Mouse (Mus musculus): ENCODE results near the gene Cfap61. TPM values are rescaled to one million over a fixed set of nuclear protein-coding genes. Genes with fewer than 3 reads are reported as not detected.

Cfap61 gene
- polyA plus RNA-seq, 1 experiment from 2014 or later: 2.7 TPM

DNA sequence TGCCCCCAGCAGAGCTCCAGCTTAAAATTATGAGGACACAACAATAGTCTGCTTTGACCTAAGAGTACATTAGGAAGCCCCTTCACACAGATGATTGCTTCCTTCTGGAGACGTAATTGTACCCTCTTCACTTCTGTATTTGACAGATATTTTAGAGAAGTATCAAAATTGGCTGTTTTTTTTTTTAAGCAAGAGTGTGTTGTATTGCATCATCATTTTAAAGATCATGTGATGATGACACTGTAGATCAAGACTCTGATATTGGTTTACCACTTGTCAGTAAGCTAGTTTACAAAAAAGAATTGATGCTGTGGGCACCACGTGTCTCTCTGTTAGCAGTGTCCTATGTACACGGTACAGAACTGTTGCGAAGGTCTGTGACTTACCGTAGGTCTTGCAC is 18.1 kb downstream of the Cfap61 start:
- Histone ChIP-seq H3K4me1 (peaks cover 19% of the 10 kb centered on the region; the same call in 1 of the 2 replicates), H3K4me3 (replicated peaks) (no peak overlapping the region), H3K27me3 (replicated peaks) (no peaks in the 10 kb centered on the region), H3K9ac (replicated peaks) (no peak overlapping the region), H3K9me3 (replicated peaks) (no peaks in the 10 kb centered on the region), H3K36me3 (no peaks in the 10 kb centered on the region), H3K27ac (replicated peaks) (no peak overlapping the region), H3K4me2 (no peak overlapping the region)
- no peak for ATAC-seq (ENCODE audit: low FRiP score)
- WGBS: 53% methylated on average over 5 of the region's 5 CpGs

DNA sequence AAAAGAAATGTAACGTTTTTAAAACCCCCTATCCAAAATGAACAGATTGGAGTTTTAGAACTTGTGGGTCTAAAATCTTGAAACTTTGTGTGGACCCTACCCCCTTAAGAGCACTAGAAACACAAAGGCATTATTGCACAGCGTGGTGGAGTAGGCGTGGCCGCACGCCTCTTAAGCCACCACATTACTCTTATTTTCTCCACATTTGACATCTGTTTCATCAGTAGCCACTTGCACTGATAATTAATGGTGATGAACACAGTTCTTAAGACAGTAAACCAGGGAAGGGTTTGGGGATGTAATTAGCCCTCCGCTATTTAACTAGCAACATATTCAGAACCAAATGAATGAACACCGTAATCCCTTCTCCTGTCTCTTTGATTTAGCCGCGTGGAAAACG is 21.3 kb downstream of the Cfap61 start:
- no peaks in the 10 kb centered on the region for H3K4me1 ChIP-seq
- no peaks in the 10 kb centered on the region for H3K9me3 ChIP-seq (replicated peaks)
- no peak overlapping the region for H3K4me3 ChIP-seq (replicated peaks)
- ATAC-seq (ENCODE audit: low FRiP score): no peak
- H3K4me2 ChIP-seq: no peak overlapping the region
- H3K27ac ChIP-seq (replicated peaks): no peak overlapping the region
- no peaks in the 10 kb centered on the region for H3K36me3 ChIP-seq
- no peaks in the 10 kb centered on the region for H3K27me3 ChIP-seq (replicated peaks)
- no peak overlapping the region for H3K9ac ChIP-seq (replicated peaks)
- 33% methylated on average over 10 of the region's 10 CpGs for WGBS

DNA sequence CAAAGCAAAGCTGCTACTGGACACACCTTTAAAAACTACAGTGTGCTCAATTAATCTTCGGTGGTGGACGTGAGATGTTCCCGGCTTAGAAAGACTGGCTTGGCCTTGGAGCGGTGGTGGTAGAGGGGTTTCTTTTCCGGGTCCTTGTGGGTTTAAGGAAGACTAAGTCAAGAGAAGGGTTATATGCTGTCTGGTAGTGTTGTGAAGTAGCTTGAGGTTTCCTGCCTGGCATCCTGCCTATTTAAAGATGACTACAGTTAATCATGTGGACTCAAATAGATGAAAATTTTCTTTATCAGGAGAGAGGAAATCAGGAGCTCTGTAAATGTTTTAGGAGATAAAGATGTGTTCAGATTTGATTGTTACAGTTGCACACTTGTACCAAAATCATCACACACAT is 21.7 kb downstream of the Cfap61 start:
- 42% methylated on average over 5 of the region's 5 CpGs for WGBS
- H3K36me3 ChIP-seq: no peaks in the 10 kb centered on the region
- no peak overlapping the region for H3K4me3 ChIP-seq (replicated peaks)
- no peak for ATAC-seq (ENCODE audit: low FRiP score)
- H3K9ac ChIP-seq (replicated peaks): no peak overlapping the region
- no peak overlapping the region for H3K27ac ChIP-seq (replicated peaks)
- H3K4me2 ChIP-seq: no peak overlapping the region
- H3K9me3 ChIP-seq (replicated peaks): no peaks in the 10 kb centered on the region
- no peaks in the 10 kb centered on the region for H3K27me3 ChIP-seq (replicated peaks)
- no peaks in the 10 kb centered on the region for H3K4me1 ChIP-seq

DNA sequence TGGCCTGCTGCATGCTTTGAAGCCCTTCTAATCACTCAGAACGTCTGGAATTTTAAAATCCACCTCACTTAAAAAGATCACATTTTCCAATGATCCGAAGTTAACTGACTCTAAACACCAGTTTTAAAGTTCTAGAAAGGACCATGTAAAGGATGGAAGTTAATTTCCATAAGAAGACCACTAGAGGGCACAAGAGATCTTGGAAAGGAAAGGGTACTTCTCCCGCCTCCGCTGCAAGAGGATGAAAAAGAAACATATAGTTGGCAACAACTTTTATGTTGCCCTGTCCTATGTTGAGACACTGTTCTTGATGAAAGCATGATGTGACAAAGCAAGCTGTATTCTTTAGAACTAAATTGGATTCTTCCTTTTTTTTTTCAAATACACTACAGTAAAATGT is 22.9 kb downstream of the Cfap61 start:
- H3K4me3 ChIP-seq (replicated peaks): no peak overlapping the region
- no peaks in the 10 kb centered on the region for H3K36me3 ChIP-seq
- H3K27ac ChIP-seq (replicated peaks): no peak overlapping the region
- no peaks in the 10 kb centered on the region for H3K9me3 ChIP-seq (replicated peaks)
- H3K27me3 ChIP-seq (replicated peaks): no peaks in the 10 kb centered on the region
- H3K9ac ChIP-seq (replicated peaks): no peak overlapping the region
- peak; percentile 72; the same call in 1 of the 2 replicates for ATAC-seq (ENCODE audit: low FRiP score)
- 12% methylated on average over 4 of the region's 4 CpGs for WGBS
- H3K4me1 ChIP-seq: no peaks in the 10 kb centered on the region
- no peak overlapping the region for H3K4me2 ChIP-seq

DNA sequence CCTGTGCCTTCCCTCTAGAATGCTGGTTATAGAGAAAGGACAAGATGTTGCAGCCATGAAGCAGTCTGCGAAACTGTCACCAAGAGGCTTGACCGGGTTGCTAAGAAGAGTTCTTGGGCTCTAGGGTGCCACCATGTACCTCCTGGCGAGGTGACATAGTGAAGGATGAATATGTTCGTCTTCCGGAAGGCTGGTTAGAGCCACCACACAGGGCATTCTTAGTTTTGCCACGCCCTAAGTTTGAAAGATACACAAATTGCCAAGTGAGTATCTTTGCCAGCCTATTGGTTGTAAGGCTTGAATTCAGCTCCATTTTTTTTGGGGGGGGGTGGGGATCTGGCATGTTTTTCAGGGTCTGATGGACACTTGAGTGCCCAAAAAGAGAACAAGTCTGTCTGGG is 23.5 kb downstream of the Cfap61 start:
- Histone ChIP-seq H3K4me1 (no peaks in the 10 kb centered on the region), H3K9me3 (replicated peaks) (no peaks in the 10 kb centered on the region), H3K27me3 (replicated peaks) (no peaks in the 10 kb centered on the region), H3K4me2 (no peak overlapping the region), H3K36me3 (no peaks in the 10 kb centered on the region), H3K4me3 (replicated peaks) (no peak overlapping the region), H3K9ac (replicated peaks) (no peak overlapping the region), H3K27ac (replicated peaks) (no peak overlapping the region)
- 38% methylated on average over 6 of the region's 6 CpGs for WGBS
- no peak for ATAC-seq (ENCODE audit: low FRiP score)

DNA sequence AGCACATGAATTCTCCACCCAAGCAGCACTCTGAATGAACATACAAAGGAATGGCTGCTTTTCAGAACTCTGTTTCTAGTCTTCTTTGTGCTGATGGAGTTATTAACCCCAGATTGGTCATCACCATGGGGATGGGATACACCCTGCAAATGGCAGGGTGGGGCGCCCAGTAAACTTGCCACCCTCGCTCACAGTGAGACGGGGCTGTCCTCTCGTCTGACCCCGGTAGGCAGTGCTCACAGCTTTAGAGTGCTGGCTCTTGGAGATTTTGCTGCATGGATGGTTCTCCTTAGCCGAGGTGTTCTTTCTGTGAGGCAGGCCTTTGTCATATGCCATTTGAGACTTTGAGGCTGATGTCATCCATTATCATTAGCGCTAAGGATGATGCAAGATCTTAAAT is 24.0 kb downstream of the Cfap61 start:
- H3K27me3 ChIP-seq (replicated peaks): no peaks in the 10 kb centered on the region
- no peak overlapping the region for H3K4me2 ChIP-seq
- no peaks in the 10 kb centered on the region for H3K9me3 ChIP-seq (replicated peaks)
- H3K4me3 ChIP-seq (replicated peaks): no peak overlapping the region
- WGBS: 25% methylated on average over 7 of the region's 7 CpGs
- H3K36me3 ChIP-seq: no peaks in the 10 kb centered on the region
- no peak overlapping the region for H3K27ac ChIP-seq (replicated peaks)
- no peaks in the 10 kb centered on the region for H3K4me1 ChIP-seq
- ATAC-seq (ENCODE audit: low FRiP score): no peak
- H3K9ac ChIP-seq (replicated peaks): no peak overlapping the region

DNA sequence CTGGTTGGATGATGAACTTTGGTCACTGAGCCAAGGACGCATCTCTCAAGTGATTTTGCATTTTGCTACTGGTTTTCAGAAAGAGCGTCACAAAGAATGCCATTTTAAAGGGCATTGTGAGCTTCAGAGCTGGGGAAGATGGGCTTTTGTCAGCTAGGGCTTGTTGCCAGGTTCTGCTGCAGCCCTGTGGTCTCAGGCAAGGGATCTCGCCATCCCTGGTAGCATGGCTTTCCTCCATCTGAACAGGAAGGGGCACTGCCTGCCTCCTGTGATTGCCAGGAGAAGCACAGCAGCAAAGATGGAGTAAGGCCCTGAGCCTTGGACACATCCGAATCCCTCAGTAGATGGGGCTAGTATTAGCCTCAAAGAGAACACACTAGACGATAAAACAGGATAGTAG is 27.3 kb downstream of the Cfap61 start:
- Histone ChIP-seq H3K4me1 (no peaks in the 10 kb centered on the region), H3K9ac (replicated peaks) (no peak overlapping the region), H3K27ac (replicated peaks) (no peak overlapping the region), H3K27me3 (replicated peaks) (no peaks in the 10 kb centered on the region), H3K4me2 (no peak overlapping the region), H3K36me3 (no peaks in the 10 kb centered on the region), H3K9me3 (replicated peaks) (no peaks in the 10 kb centered on the region), H3K4me3 (replicated peaks) (no peak overlapping the region)
- no peak for ATAC-seq (ENCODE audit: low FRiP score)
- WGBS: 81% methylated on average over 5 of the region's 5 CpGs

DNA sequence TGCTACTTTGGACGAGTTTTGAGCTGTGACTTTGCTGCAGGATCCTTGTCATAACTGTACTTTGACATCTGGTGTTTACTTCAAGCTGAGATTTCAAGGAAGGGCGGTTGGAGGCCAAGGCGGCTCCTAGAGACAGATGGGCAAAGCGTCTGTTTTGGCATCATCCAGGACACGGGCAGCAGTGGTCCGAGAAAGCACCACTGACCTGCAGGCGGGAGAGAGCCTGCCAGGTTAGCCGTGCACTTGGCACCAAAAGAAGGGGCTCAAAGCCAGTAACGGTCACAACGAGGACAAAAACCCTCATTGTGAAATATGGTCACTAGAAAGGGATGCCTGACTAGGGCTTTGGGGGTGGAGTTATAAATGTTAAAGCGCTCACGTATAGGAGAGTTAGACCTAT is 36.2 kb downstream of the Cfap61 start:
- Histone ChIP-seq H3K27ac (replicated peaks) (no peak overlapping the region), H3K9me3 (replicated peaks) (no peaks in the 10 kb centered on the region), H3K36me3 (no peaks in the 10 kb centered on the region), H3K4me2 (no peak overlapping the region), H3K9ac (replicated peaks) (no peak overlapping the region), H3K4me1 (no peaks in the 10 kb centered on the region), H3K4me3 (replicated peaks) (no peak overlapping the region), H3K27me3 (replicated peaks) (no peaks in the 10 kb centered on the region)
- ATAC-seq (ENCODE audit: low FRiP score): no peak
- WGBS: 77% methylated on average over 12 of the region's 12 CpGs

DNA sequence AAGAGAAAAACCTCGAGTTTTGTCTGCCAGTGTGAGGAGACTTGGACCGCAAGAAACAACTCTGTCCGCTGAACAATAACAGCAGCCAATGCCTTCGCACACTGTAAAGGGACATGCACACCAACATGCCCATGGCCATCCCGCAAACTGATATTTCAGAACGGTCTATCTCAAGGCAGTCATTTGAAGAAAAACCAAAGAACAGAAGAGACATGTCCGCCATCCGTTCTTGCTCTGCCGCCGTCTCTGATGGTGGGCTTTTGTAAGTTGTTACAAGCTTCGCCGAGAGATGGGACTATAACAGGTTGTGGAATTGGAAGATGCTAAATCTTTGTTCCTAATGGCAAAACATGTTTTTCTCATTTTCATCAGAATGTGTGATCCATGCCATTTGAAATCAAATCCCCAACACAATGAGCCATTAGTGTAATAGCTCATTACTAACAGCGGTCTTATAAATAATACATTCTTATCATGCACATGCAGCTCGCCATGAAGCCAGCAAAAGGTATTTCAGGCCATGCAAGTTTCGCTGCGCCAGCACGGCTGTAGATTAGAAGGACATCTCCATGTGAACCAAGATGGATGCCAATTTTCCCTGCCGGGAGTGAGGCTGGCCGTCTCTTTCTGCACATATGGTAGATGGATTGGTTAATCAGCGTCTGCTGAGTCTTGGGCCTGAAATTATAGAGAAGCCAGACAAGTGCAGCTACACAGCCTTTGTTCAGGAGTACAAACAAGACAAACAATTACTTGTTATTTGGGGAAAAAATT is 36.8 kb downstream of the Cfap61 start:
- H3K27me3 ChIP-seq (replicated peaks): no peaks in the 10 kb centered on the region
- no peak overlapping the region for H3K4me2 ChIP-seq
- no peak overlapping the region for H3K9ac ChIP-seq (replicated peaks)
- no peak overlapping the region for H3K4me3 ChIP-seq (replicated peaks)
- H3K27ac ChIP-seq (replicated peaks): no peak overlapping the region
- no peaks in the 10 kb centered on the region for H3K9me3 ChIP-seq (replicated peaks)
- no peaks in the 10 kb centered on the region for H3K36me3 ChIP-seq
- ATAC-seq (ENCODE audit: low FRiP score): peak; percentile 38; the same call in 1 of the 2 replicates
- 74% methylated on average over 20 of the region's 20 CpGs for WGBS
- no peaks in the 10 kb centered on the region for H3K4me1 ChIP-seq

DNA sequence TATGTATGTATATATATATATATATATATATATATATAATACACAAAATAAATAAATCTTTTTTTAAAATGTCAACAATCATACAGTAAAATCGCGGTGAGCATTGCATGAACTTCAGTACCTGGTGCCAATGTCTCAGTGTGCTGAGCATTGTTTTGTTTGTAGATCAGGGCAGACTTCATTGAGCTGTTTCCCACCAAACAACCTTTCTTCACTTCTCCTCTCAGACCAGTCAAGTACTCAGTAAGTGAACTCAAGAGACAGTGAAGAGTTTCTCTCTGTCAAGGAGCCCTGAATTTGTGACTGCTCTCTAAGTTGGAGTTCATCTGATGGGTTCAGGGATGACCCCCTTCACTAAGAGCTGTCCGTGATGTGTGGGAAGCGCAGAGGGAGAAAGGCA is 38.0 kb downstream of the Cfap61 start:
- no peaks in the 10 kb centered on the region for H3K9me3 ChIP-seq (replicated peaks)
- no peak overlapping the region for H3K27ac ChIP-seq (replicated peaks)
- no peak overlapping the region for H3K9ac ChIP-seq (replicated peaks)
- H3K27me3 ChIP-seq (replicated peaks): no peaks in the 10 kb centered on the region
- no peaks in the 10 kb centered on the region for H3K36me3 ChIP-seq
- no peak overlapping the region for H3K4me2 ChIP-seq
- ATAC-seq (ENCODE audit: low FRiP score): no peak
- H3K4me3 ChIP-seq (replicated peaks): no peak overlapping the region
- WGBS: 92% methylated on average over 4 of the region's 4 CpGs
- no peaks in the 10 kb centered on the region for H3K4me1 ChIP-seq

DNA sequence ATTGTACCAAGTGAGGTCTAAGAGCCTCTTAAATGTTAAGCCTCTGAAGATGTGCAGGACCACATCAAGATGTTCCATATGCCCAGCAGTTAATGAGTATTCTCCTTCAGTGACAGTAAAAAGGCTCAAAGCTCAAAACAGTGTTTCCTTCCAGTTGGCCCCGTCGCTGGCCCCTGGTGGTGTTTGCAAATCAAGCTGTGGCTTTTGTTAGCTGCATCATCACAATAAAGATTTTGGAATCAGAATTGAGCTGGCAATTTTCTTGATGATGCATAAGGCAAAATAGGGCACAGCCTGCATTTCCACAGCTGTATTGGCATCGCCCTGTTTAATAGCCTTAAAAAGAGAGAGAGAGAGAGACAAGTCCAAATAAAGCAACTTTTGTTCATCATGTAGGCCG is 45.0 kb downstream of the Cfap61 start:
- H3K27ac ChIP-seq (replicated peaks): no peak overlapping the region
- H3K4me2 ChIP-seq: no peak overlapping the region
- no peak overlapping the region for H3K9ac ChIP-seq (replicated peaks)
- no peaks in the 10 kb centered on the region for H3K36me3 ChIP-seq
- H3K27me3 ChIP-seq (replicated peaks): no peaks in the 10 kb centered on the region
- H3K4me3 ChIP-seq (replicated peaks): no peak overlapping the region
- ATAC-seq (ENCODE audit: low FRiP score): no peak
- H3K9me3 ChIP-seq (replicated peaks): no peaks in the 10 kb centered on the region
- H3K4me1 ChIP-seq: peaks cover 11% of the 10 kb centered on the region; the same call in 1 of the 2 replicates
- 44% methylated on average over 4 of the region's 4 CpGs for WGBS

DNA sequence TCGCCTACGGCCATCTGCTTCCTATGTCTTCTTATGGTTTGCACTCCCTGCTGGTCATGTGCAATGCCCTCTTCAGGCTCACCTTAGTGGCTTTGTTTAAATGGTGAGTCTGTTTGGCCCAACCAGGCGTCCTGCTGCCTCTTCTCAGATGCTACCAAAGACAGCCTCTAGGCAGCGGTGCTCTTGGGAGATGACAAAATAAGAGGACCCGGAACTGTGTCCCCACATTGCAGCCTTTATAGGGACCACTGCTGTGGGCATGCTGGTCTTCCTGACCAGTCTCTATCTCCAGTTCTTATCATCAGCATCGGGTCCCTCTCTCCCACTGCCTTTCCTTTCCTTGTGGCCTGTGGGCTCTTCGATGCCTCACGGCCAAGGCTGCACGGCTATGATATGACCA is 46.3 kb downstream of the Cfap61 start:
- Histone ChIP-seq H3K9me3 (replicated peaks) (no peaks in the 10 kb centered on the region), H3K4me3 (replicated peaks) (no peak overlapping the region), H3K4me1 (peaks cover 11% of the 10 kb centered on the region; the same call in 1 of the 2 replicates), H3K27ac (replicated peaks) (no peak overlapping the region), H3K9ac (replicated peaks) (no peak overlapping the region), H3K4me2 (no peak overlapping the region), H3K27me3 (replicated peaks) (no peaks in the 10 kb centered on the region), H3K36me3 (no peaks in the 10 kb centered on the region)
- no peak for ATAC-seq (ENCODE audit: low FRiP score)
- 80% methylated on average over 9 of the region's 9 CpGs for WGBS
